Mouse (Mus musculus) lung, embryonic 16.5 days (tissue): ENCODE measurements around the gene Leng9. TPM values are rescaled to one million over a fixed set of nuclear protein-coding genes. Genes with fewer than 3 reads are reported as not detected.

Experiments
- ATAC-seq: fragments of 200-750 bp; cut with Nextera tagmentation; 2 replicates; pipeline ENCODE4 v1.8.0; 2017; ENCODE audit warnings: low read depth, mild to moderate bottlenecking, moderate library complexity
- H3K27ac ChIP-seq: fragments of 300-500 bp; sonication (generic); 2 replicates; pipeline ENCODE4 v1.5.1; 2014; ENCODE audit warnings: mild to moderate bottlenecking, control low read depth, low read length
- H3K27me3 ChIP-seq: fragments of 300-500 bp; sonication (generic); 2 replicates; pipeline ENCODE4 v1.6.1; 2014; ENCODE audit warnings: low read depth, low read length, mixed read lengths; ENCODE audit not compliant: control insufficient read depth, insufficient read depth
- H3K36me3 ChIP-seq: fragments of 300-500 bp; sonication (generic); 2 replicates; pipeline ENCODE4 v1.6.1; 2014; ENCODE audit warnings: low read length; ENCODE audit not compliant: control insufficient read depth, insufficient read depth
- H3K4me1 ChIP-seq: fragments of 300-500 bp; sonication (generic); replicated peaks from 2 replicates; pipeline ENCODE4 v1.6.1; 2014; ENCODE audit warnings: low read length, mixed read lengths; ENCODE audit not compliant: control insufficient read depth, insufficient read depth
- H3K4me2 ChIP-seq: fragments of 300-500 bp; sonication (generic); 2 replicates; pipeline ENCODE4 v1.6.1; 2014; ENCODE audit warnings: low read depth, low read length, control low read depth
- H3K4me3 ChIP-seq: fragments of 300-500 bp; sonication (generic); 2 replicates; pipeline ENCODE4 v1.5.1; 2014; ENCODE audit warnings: mild to moderate bottlenecking, low read length, control low read depth
- H3K9ac ChIP-seq: fragments of 300-500 bp; sonication (generic); 2 replicates; pipeline ENCODE4 v1.6.1; 2014; ENCODE audit warnings: low read length, control low read depth
- H3K9me3 ChIP-seq: fragments of 300-500 bp; sonication (generic); 2 replicates; pipeline ENCODE4 v1.6.1; 2016; ENCODE audit warnings: low read length; ENCODE audit not compliant: control insufficient read depth
- WGBS: fragments of 180-500 bp; shearing (Covaris S2); extraction: QIAGEN DNeasy Blood & Tissue Kit; methylation state at CpG from one replicate; pipeline ENCODE4 v1.1.7; 2014; 5-methylcytosine and 5-hydroxymethylcytosine counted together
- polyA plus RNA-seq: library from polyadenylated mRNA; unstranded; fragments of >200 nt; fragmentation: Nextera tagmentation; extraction: Ambion mirVana; gene quantifications from 2 replicates; pipeline ENCODE4 v1.2.1, GENCODE M21; 2015

Leng9 gene
- polyA plus RNA-seq, 1 experiment from 2014 or later = 5.5 TPM

DNA sequence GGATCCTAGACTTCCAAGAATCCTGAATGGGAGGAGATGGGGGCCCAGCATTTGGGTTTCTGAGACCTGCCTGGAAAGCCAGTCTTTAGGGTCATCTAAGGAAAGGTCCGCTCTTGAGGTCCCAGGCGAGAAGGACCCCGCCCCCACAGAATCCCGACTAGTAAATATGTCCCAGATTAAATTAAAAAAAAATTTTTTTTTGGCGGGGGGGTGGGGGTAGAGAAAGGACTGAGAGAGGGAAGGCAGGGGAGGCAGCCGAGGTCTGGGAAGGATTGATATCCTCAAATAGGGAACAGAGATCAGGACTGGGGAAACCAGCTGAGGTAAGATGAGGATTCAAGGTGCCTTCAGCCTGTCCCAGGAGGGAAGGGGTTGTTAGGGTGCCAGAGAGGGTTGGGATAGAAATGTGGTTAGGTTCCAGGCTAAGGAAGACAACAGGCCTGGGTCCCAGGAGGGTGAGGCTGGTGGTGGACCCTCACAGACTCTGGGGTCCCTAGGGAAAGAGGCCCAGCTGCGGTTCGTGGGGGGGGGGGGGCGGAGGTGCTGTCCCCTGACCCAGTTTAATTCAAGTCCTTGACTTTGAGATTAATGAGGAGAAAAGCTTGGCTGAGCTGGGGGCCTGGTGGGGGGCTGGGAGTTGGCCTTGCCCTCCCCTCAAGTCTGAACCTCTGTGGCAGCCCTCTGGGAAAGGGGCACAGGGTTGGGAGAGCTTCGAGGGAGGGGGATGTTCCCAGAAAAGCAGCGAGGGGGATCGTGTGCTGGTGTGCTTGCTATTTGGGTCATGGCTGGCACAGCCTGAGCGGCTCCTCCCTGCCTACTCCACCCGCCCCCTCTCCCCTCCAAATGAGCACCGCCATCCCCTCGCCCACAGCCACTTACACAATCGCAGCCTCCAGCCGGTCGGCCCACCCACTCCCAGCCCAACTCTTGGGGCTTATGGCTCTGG lies 29.9 kb downstream of the Leng9 start:
- no peak overlapping the region; the same call in 1 of the 2 replicates for H3K4me3 ChIP-seq
- 16% methylated on average over 16 of the region's 19 CpGs for WGBS
- H3K36me3 ChIP-seq = no peaks in the 10 kb centered on the region
- peaks cover 6% of the 10 kb centered on the region; the same call in 1 of the 2 replicates for H3K4me1 ChIP-seq
- H3K27me3 ChIP-seq = peaks cover 16% of the 10 kb centered on the region
- H3K4me2 ChIP-seq = peak overlapping the region; percentile 77
- no peaks in the 10 kb centered on the region for H3K9me3 ChIP-seq
- ATAC-seq = no peak
- peak overlapping the region; percentile 65; the same call in 1 of the 2 replicates for H3K9ac ChIP-seq
- H3K27ac ChIP-seq = no peak overlapping the region

DNA sequence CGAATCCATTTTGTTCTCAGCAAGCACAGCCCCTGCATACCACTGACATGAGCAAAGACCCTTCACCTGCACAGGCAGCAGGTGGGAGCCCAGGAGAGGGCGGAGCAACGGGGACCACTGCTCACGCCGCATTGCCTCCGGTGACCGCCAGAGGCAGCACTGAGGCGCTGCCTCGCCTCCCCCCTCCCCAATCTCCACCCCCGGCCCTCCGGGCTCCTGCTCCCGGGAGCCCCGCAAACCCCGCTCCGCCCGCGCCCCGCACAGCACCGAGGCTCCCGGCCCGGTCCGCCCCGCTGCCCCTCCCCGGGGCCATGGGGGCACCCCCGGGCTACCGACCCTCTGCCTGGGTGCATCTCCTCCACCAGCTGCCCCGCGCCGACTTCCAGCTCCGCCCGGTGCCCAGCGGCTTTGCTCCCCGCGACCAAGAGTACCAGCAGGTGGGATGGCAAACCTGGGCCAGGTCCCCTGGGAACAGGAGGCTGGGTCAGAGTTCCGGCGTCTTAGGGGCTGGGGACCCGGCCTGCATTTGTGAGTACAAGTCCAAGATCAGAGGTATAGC lies 30.8 kb downstream of the Leng9 start, which contains the start of gene Ttyh1:
Ttyh1 (plus strand) TSS at position 65 of the 559 bp plus-strand sequence.
- Histone ChIP-seq H3K4me3 (peak within 1 kb of the TSS; percentile 51), H3K36me3 (no peaks in the 10 kb centered on the region), H3K4me2 (peak within 1 kb of the TSS; percentile 77), H3K9me3 (no peaks in the 10 kb centered on the region), H3K27ac (no peak within 1 kb of the TSS), H3K27me3 (peaks cover 16% of the 10 kb centered on the region), H3K9ac (peak within 1 kb of the TSS; percentile 65), H3K4me1 (peaks cover 4% of the 10 kb centered on the region; the same call in 1 of the 2 replicates)
- 2% methylated on average over 33 of the region's 37 CpGs for WGBS
- peak; percentile 68; the same call in 1 of the 2 replicates for ATAC-seq

DNA sequence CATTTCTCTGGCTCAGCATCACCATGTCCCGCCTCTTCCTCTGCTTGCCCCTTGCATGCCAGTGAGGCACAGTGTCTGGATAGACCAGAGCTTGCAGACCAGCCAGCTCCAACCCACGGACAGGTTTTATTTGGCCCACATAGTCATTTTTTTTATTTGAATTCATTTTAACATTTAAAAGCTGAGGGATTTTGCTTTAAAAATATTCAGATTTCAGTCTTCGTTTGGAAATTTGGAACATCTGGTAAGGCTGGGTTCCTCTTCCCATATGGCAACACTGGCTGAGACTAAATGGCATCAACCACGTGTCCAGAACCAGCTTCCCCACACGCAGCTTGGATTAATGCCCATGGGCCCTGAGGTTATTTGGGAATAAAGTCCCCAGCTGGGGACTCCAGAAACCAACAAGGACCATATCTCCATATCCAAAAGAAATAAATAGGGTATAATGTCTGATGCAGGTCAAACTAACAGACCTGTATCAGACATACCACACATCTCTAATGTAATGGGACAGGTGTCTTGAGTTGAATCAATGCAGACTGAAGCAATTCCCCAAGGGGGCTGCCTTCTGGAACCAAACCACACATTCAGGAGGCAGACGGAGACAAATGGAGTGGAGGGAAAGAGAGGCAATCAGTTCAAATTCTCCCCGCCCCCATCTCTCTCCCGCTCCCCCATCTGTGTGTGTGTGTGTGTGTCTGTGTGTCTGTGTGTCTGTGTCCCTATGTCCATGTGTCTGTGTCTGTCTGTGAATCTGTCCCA lies 32.9 kb downstream of the Leng9 start:
- no peak overlapping the region for H3K27ac ChIP-seq
- no peak overlapping the region for H3K4me3 ChIP-seq
- H3K9me3 ChIP-seq = no peaks in the 10 kb centered on the region
- no peak for ATAC-seq
- H3K4me2 ChIP-seq = no peak overlapping the region
- H3K27me3 ChIP-seq = peaks cover 16% of the 10 kb centered on the region
- no peak overlapping the region for H3K9ac ChIP-seq
- H3K4me1 ChIP-seq = peaks cover 4% of the 10 kb centered on the region; the same call in 1 of the 2 replicates
- H3K36me3 ChIP-seq = no peaks in the 10 kb centered on the region
- 72% methylated on average over 8 of the region's 8 CpGs for WGBS

DNA sequence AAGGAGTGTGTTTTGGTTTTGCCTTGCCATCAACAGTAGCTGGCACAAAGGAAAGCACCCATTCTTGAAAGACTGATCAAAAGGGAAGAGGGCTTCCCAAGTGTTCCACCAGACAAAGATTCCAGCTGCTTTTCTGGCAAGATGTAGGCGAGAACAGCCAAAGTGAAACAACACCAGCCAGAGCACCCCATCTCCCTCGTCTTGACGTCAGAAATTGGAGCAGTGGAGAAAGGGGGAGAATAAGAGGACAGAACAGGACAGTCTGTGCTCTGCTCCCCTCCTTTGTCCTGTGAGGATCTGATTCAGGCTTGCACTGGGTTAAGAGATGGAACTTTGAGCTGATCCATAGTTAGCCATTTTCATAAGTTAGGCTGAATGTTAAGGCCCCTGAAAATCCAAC lies 38.4 kb downstream of the Leng9 start:
- no peaks in the 10 kb centered on the region for H3K36me3 ChIP-seq
- no peaks in the 10 kb centered on the region for H3K4me1 ChIP-seq
- H3K9ac ChIP-seq = no peak overlapping the region
- H3K4me2 ChIP-seq = no peak overlapping the region
- no peak for ATAC-seq
- no peaks in the 10 kb centered on the region for H3K9me3 ChIP-seq
- no peaks in the 10 kb centered on the region for H3K27me3 ChIP-seq
- 43% methylated on average over 3 of the region's 3 CpGs for WGBS
- no peak overlapping the region for H3K4me3 ChIP-seq
- H3K27ac ChIP-seq = no peak overlapping the region

DNA sequence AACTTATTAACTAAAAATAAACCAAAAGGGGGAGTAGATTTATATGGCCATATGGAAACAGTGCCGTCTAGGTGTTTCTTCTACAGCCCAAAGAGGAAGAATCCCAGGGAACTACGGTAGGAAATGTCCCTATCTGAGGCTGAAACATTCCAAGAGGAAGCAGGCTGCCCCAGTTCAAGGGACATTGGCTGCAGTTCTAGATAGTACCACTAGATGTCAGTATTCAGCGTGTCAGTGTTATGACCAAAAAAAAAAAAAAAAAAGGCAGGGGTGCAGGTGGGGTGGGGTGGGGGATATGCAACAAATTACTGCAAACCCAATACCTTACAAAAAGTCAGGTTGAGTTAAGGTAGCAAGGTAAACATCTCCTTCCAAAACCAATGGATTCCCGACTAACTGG lies 46.8 kb downstream of the Leng9 start:
- Histone ChIP-seq H3K9me3 (no peaks in the 10 kb centered on the region), H3K4me2 (no peak overlapping the region), H3K27ac (no peak overlapping the region), H3K27me3 (no peaks in the 10 kb centered on the region), H3K4me3 (no peak overlapping the region), H3K36me3 (no peaks in the 10 kb centered on the region), H3K9ac (no peak overlapping the region), H3K4me1 (no peaks in the 10 kb centered on the region)
- ATAC-seq = no peak
- WGBS = 17% methylated on average over 4 of the region's 4 CpGs

DNA sequence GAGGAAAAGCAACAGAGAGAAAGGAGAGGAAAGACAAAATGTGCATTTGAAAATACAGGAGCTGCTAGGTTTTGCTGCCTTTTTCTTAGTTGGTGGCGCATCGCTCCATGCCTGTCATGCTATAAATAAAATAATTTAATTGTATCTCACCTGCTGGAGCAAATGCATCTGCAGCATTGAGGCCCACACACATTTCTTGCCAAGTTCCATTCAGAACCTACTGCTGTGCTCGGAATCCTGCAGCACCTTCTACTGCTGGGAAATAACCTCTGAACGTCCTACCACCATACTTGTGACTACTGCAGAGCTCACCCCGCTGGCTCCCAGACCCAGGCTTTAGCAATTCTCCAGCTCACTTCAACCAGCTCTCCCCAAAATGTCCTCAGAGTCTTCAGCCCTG lies 49.0 kb downstream of the Leng9 start:
- 79% methylated on average over 5 of the region's 5 CpGs for WGBS
- Histone ChIP-seq H3K36me3 (no peaks in the 10 kb centered on the region), H3K4me1 (no peaks in the 10 kb centered on the region), H3K9me3 (no peaks in the 10 kb centered on the region), H3K27ac (no peak overlapping the region), H3K9ac (no peak overlapping the region), H3K4me3 (no peak overlapping the region), H3K27me3 (no peaks in the 10 kb centered on the region), H3K4me2 (no peak overlapping the region)
- ATAC-seq = no peak

DNA sequence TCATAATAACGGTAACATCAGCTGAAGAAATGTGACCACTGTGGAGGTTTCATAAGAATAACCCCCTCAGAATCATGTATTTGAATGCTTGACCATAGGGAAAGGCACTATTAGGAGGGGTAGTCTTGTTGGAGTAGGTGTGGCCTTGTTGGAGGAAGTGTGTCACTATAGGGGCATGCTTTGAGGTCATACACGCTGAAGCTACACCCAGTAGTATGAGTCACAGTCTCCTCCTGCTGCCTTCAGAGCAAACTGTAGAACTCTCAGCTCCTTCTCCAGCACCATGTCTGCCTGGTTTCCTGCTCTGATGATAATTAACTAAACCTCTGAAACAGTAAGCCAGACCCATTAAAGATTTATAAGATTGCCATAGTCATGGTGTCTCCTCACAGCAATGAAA lies 51.3 kb downstream of the Leng9 start:
- H3K4me2 ChIP-seq = no peak overlapping the region
- no peak overlapping the region for H3K27ac ChIP-seq
- 64% methylated on average over 2 of the region's 2 CpGs for WGBS
- no peaks in the 10 kb centered on the region for H3K9me3 ChIP-seq
- no peaks in the 10 kb centered on the region for H3K27me3 ChIP-seq
- no peak overlapping the region for H3K9ac ChIP-seq
- ATAC-seq = no peak
- H3K4me3 ChIP-seq = no peak overlapping the region
- no peaks in the 10 kb centered on the region for H3K4me1 ChIP-seq
- H3K36me3 ChIP-seq = no peaks in the 10 kb centered on the region

DNA sequence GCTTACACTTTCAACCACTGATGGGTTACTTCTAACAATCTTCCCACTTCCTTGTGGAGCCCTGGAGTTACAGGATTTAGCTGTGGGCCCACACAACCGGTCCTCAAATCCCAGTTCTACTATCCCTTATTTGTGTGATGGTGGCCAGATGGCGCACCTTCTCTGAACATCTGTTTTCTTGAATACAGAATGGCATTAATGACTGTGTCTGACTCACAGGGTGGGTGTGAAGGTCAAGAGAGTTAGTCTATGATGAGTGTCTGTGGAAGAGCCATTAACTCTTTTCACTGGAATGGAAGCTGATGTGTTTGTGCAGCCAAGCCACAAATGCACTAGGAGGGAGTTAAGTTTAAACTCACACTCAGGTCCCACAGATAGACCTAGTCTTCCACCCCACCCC lies 51.9 kb downstream of the Leng9 start:
- Histone ChIP-seq H3K4me2 (no peak overlapping the region), H3K36me3 (no peaks in the 10 kb centered on the region), H3K4me3 (no peak overlapping the region), H3K27me3 (no peaks in the 10 kb centered on the region), H3K9me3 (no peaks in the 10 kb centered on the region), H3K27ac (no peak overlapping the region), H3K9ac (no peak overlapping the region), H3K4me1 (no peaks in the 10 kb centered on the region)
- no peak for ATAC-seq
- WGBS = 72% methylated on average over 2 of the region's 2 CpGs
